Mouse (Mus musculus) T-cell, adult 66 days (primary cell): ENCODE measurements around the gene Olfr458. TPM values are rescaled to one million over a fixed set of nuclear protein-coding genes. Genes with fewer than 3 reads are reported as not detected.

Experiments
- total RNA-seq, 2 experiments: library from RNA; stranded (reverse); gene quantifications; 3 replicates in 1 of 2; 4 replicates in 1 of 2; pipeline ENCODE4 v1.2.4; 2023

Gene Olfr458
- total RNA-seq = not detected

DNA sequence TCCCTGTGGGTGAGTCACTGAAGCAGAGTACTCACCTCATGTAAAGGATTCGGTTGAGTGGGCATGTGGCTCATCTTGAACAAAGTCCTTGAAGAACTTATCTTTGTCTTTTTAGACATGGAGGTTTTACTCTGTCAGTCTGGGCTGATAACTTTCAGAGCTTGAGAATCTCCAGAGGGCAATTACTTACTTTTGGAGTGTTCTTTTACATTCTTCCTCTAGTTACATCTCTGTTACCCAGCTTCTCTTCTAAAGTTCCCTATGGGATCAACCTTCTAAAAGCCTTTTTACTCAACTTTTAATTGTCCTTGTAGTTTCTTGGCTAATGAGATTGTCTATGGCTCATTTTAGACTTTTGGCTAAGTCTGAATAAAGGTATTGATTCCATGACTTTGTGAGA lies at the start of gene Olfr458:
Gene Olfr458 (minus strand): TSS at position 101 of the 400 bp plus-strand sequence.

DNA sequence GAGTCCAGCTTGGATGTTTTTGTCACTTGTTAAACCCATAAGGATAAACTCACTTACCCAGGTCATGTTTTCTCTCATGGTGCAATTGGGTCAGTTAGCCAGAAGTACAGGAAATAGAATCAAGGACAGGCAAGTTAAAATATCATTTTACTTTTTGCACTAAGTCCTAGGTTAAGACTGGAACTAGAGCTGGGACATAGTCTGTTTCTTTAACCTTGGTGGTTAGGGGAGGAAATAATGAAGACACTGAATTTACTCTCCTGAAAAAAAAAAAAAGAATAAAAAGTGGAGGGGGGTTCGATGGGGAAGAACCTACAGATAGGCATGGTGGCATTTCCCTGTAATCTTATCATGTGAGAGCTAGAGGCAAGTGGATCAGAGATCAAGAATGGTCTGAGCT lies 22.1 kb upstream of the Olfr458 start, which contains the start of gene Olfr456:
Gene Olfr456 (minus strand): TSS at position 101 of the 400 bp plus-strand sequence.

DNA sequence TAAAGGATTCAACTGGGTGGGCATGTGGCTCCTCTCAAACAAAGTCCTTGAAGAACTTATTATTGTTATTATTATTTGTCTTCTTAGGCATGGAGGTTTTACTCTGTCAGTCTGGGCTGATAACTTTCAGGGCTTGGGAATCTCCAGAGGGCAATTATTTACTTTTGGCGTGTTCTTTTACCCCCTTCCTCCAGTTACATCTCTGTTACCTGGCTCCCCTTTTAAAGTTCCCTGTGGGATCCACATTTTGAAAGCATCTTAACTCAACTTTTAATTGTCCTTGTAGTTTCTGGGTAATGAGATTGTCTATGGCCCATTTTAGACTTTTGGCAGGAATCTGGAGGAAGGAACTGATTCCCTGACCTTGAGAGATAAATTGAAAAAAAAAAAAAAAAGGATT lies 11.2 kb upstream of the Olfr458 start, which contains the start of gene Olfr457:
Gene Olfr457 (minus strand): TSS at position 101 of the 400 bp plus-strand sequence.

DNA sequence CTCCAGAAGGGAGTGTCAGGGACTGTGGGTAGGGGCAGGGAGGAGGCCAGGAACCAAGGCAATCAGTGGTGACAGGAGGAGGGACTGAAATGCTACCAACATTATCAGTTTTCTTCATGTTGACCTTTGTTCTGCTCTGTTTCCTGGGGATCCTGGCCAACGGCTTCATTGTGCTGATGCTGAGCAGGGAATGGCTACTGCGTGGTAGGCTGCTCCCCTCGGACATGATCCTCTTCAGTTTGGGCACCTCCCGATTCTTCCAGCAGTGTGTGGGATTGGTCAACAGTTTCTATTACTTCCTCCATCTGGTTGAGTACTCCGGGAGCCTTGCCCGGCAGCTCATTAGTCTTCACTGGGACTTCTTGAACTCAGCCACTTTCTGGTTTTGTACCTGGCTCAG lies 30.6 kb downstream of the Olfr458 start, which contains the start of gene Tas2r126:
Gene Tas2r126 (plus strand): TSS at position 90 of the 400 bp plus-strand sequence.

Other genes with a start within 250 kb of the Olfr458 start
- gene Tas2r144, start 249.9 kb downstream of the Olfr458 start, total RNA-seq = not detected
- gene Gstk1, start 219.3 kb downstream of the Olfr458 start, total RNA-seq = 10 to 100 TPM in 1 of 2 experiments, 1 to 10 TPM in 1; 7.4 to 11.6 TPM
- gene Tmem139, start 203.2 kb downstream of the Olfr458 start, total RNA-seq = not detected
- 100 to 1,000 TPM; 102 to 106 TPM for gene Casp2, start 200.2 kb downstream of the Olfr458 start, total RNA-seq
- 1 to 10 TPM; 1.4 to 1.5 TPM for gene Clcn1, start 178.5 kb downstream of the Olfr458 start, total RNA-seq
- under 1 TPM; 0.35 to 0.53 TPM for gene Fam131b, start 140.6 kb downstream of the Olfr458 start, total RNA-seq
- gene Zyx, start 115.6 kb downstream of the Olfr458 start, total RNA-seq = 100 to 1,000 TPM; 169 to 198 TPM
- gene Epha1, start 91.9 kb downstream of the Olfr458 start, total RNA-seq = under 1 TPM in 1 of 2 experiments, not detected in 1; 0.23 TPM
- 1 to 10 TPM in 1 of 2 experiments, not detected in 1; 2.5 TPM for gene Tas2r143, start 65.0 kb downstream of the Olfr458 start, total RNA-seq
- gene Tas2r135, start 59.8 kb downstream of the Olfr458 start, total RNA-seq = under 1 TPM in 1 of 2 experiments, not detected in 1; 0.71 TPM
- gene Tas2r126, start 30.7 kb downstream of the Olfr458 start, total RNA-seq = under 1 TPM in 1 of 2 experiments, not detected in 1; 0.86 TPM
- not detected for gene Olfr457, start 11.1 kb upstream of the Olfr458 start, total RNA-seq
- not detected for gene Olfr456, start 22.0 kb upstream of the Olfr458 start, total RNA-seq
- not detected for gene Olfr455, start 82.4 kb upstream of the Olfr458 start, total RNA-seq
- gene Tcaf3, start 132.5 kb upstream of the Olfr458 start, total RNA-seq = not detected
- gene Tcaf2, start 180.1 kb upstream of the Olfr458 start, total RNA-seq = not detected
- not detected for gene Tcaf1, start 244.9 kb upstream of the Olfr458 start, total RNA-seq